Mouse (Mus musculus): Measurements from ENCODE around the gene Shank2.

Shank2 gene

GRCm38 (mm10) chr7:144268778-144269177 lies 267.1 kb downstream of the Shank2 start:
- no peak for DNase-seq (ENCODE audit: low spot score in 2 of 2)

- DNase-seq (ENCODE audit: low spot score in 2 of 2) = no peak
These were observed 269.3 kb downstream of the Shank2 start for GRCm38 (mm10) chr7:144271074-144271473.

- no peak for DNase-seq (ENCODE audit: low spot score in 2 of 2)
These were observed 277.0 kb downstream of the Shank2 start for GRCm38 (mm10) chr7:144278703-144279102.

GRCm38 (mm10) chr7:144283701-144284100 lies 282.0 kb downstream of the Shank2 start:
- DNase-seq (ENCODE audit: low spot score in 2 of 2) = peak in 1 of 2 experiments; percentile 37

- DNase-seq (ENCODE audit: low spot score in 2 of 2) = peak; percentile 74 to 76
These were observed 282.7 kb downstream of the Shank2 start for GRCm38 (mm10) chr7:144284241-144285065.

GRCm38 (mm10) chr7:144285066-144285633 lies 283.4 kb downstream of the Shank2 start:
- DNase-seq (ENCODE audit: low spot score in 2 of 2) = no peak

GRCm38 (mm10) chr7:144285912-144286311 lies 284.2 kb downstream of the Shank2 start:
- no peak for DNase-seq (ENCODE audit: low spot score in 2 of 2)

- peak in 1 of 2 experiments; percentile 41 for DNase-seq (ENCODE audit: low spot score in 2 of 2)
These were observed 286.3 kb downstream of the Shank2 start for GRCm38 (mm10) chr7:144287991-144288390.

- no peak for DNase-seq (ENCODE audit: low spot score in 2 of 2)
These were observed 289.8 kb downstream of the Shank2 start for GRCm38 (mm10) chr7:144291478-144291877.

- DNase-seq (ENCODE audit: low spot score in 2 of 2) = no peak
These were observed 291.9 kb downstream of the Shank2 start for GRCm38 (mm10) chr7:144293611-144294010.

GRCm38 (mm10) chr7:144294239-144295200 lies 292.8 kb downstream of the Shank2 start:
- no peak for DNase-seq (ENCODE audit: low spot score in 2 of 2)

- no peak for DNase-seq (ENCODE audit: low spot score in 2 of 2)
These were observed 297.6 kb downstream of the Shank2 start for GRCm38 (mm10) chr7:144299351-144299750.

GRCm38 (mm10) chr7:144301646-144302045 lies 299.9 kb downstream of the Shank2 start:
- no peak for DNase-seq (ENCODE audit: low spot score in 2 of 2)

GRCm38 (mm10) chr7:144302498-144302897 lies 300.8 kb downstream of the Shank2 start:
- DNase-seq (ENCODE audit: low spot score in 2 of 2) = no peak

- DNase-seq (ENCODE audit: low spot score in 2 of 2) = no peak
These were observed 306.2 kb downstream of the Shank2 start for GRCm38 (mm10) chr7:144307853-144308409.

- DNase-seq (ENCODE audit: low spot score in 2 of 2) = no peak
These were observed 312.8 kb downstream of the Shank2 start for GRCm38 (mm10) chr7:144314438-144315105.

- DNase-seq (ENCODE audit: low spot score in 2 of 2) = peak in 1 of 2 experiments; percentile 27
These were observed 314.5 kb downstream of the Shank2 start for GRCm38 (mm10) chr7:144316224-144316623.

GRCm38 (mm10) chr7:144316797-144317196 lies 315.1 kb downstream of the Shank2 start:
- DNase-seq (ENCODE audit: low spot score in 2 of 2) = peak; percentile 77 to 80

GRCm38 (mm10) chr7:144324077-144324476 lies 322.3 kb downstream of the Shank2 start:
- no peak for DNase-seq (ENCODE audit: low spot score in 2 of 2)

- peak in 1 of 2 experiments; percentile 28 for DNase-seq (ENCODE audit: low spot score in 2 of 2)
These were observed 323.1 kb downstream of the Shank2 start for GRCm38 (mm10) chr7:144324861-144325260.

- DNase-seq (ENCODE audit: low spot score in 2 of 2) = peak; percentile 75 to 78
These were observed 323.9 kb downstream of the Shank2 start for GRCm38 (mm10) chr7:144325603-144326002.
